Mouse (Mus musculus) ES-E14 (cell line): ENCODE measurements around the gene Ddx39. TPM values are rescaled to one million over a fixed set of nuclear protein-coding genes. Genes with fewer than 3 reads are reported as not detected.
A peak's percentile ranks its signal among the peaks of the same experiment; 100 is the strongest.

Experiments used
- DNase-seq: peaks from one replicate; pipeline ENCODE4 v3.0.0-alpha.2; 2013; ENCODE audit warnings: low read depth, low spot score
- H3K27ac ChIP-seq: 2 replicates; pipeline ENCODE4 v1.5.1; 2012; ENCODE audit warnings: low read depth, mild to moderate bottlenecking, low read length, moderate library complexity, mixed read lengths; ENCODE audit not compliant: poor library complexity, insufficient read depth, severe bottlenecking
- H3K36me3 ChIP-seq: 2 replicates; pipeline ENCODE4 v1.6.1; 2012; ENCODE audit warnings: mild to moderate bottlenecking, low read length, moderate library complexity, mixed read lengths; ENCODE audit not compliant: control insufficient read depth, poor library complexity, insufficient read depth, severe bottlenecking
- H3K4me1 ChIP-seq, 2 experiments: fragments of 150-350 bp in 1 of 2; sonication (generic) in 1 of 2; 2 replicates each; pipeline ENCODE4 v1.6.1; 2012; ENCODE audit warnings: low read length in 2 of 2, mild to moderate bottlenecking in 1 of 2, mixed read lengths in 1 of 2; ENCODE audit not compliant: control insufficient read depth in 2 of 2, insufficient read depth in 2 of 2, poor library complexity in 1 of 2
- H3K4me3 ChIP-seq, 2 experiments: fragments of 150-350 bp in 1 of 2; sonication (generic) in 1 of 2; 2 replicates each; pipeline ENCODE4 v1.5.1; 2012; ENCODE audit warnings: low read length in 2 of 2, low read depth in 1 of 2, mild to moderate bottlenecking in 1 of 2, mixed read lengths in 1 of 2; ENCODE audit not compliant: insufficient read depth in 1 of 2, poor library complexity in 1 of 2, severe bottlenecking in 1 of 2
- H3K9ac ChIP-seq: 2 replicates; pipeline ENCODE4 v1.6.1; 2012; ENCODE audit warnings: low read depth, mild to moderate bottlenecking, low read length, mixed read lengths; ENCODE audit not compliant: poor library complexity, insufficient read depth, severe bottlenecking
- H3K9me3 ChIP-seq: fragments of 150-350 bp; sonication (generic); 2 replicates; pipeline ENCODE4 v1.6.1; 2012; ENCODE audit warnings: low read depth, mild to moderate bottlenecking, low read length; ENCODE audit not compliant: control insufficient read depth, insufficient read depth
- CHD2 ChIP-seq: IDR thresholded peaks from 2 replicates; pipeline ENCODE4 v1.6.1; 2014; ENCODE audit warnings: mild to moderate bottlenecking, low read depth, low read length, inconsistent platforms
- HCFC1 ChIP-seq: IDR thresholded peaks from 2 replicates; pipeline ENCODE4 v1.6.1; 2012; ENCODE audit warnings: low read length, inconsistent platforms, borderline replicate concordance; ENCODE audit not compliant: insufficient read depth
- MAFK ChIP-seq: IDR thresholded peaks from 2 replicates; pipeline ENCODE4 v1.6.1; 2014; ENCODE audit warnings: mild to moderate bottlenecking, low read depth, low read length, inconsistent platforms; ENCODE audit not compliant: insufficient read depth
- ZC3H11A ChIP-seq: IDR thresholded peaks from 2 replicates; pipeline ENCODE4 v1.6.1; 2012; ENCODE audit warnings: low read depth, mild to moderate bottlenecking, inconsistent platforms, low read length, borderline replicate concordance
- ZNF384 ChIP-seq: IDR thresholded peaks from 2 replicates; pipeline ENCODE4 v1.6.1; 2012; ENCODE audit warnings: low read depth, low read length, inconsistent platforms
- in situ Hi-C, 2 experiments: fragments of 600-800 bp; cut with MboI; formaldehyde crosslinking; loops; one replicate each; pipeline ENCODE4 v1.15.1; 2025; ENCODE audit warnings: low sequenced_read_pairs in 2 of 2, inconsistent platforms in 1 of 2; ENCODE audit not compliant: unreplicated experiment in 2 of 2
- total RNA-seq: library from RNA; depleted of rRNA; stranded (reverse); fragments of 300-350 nt; gene quantifications from 2 replicates; pipeline ENCODE4 v1.2.3, GENCODE M21; 2012

The Ddx39 gene
- total RNA-seq, 1 experiment: 324 TPM

- no peak for TF ChIP-seq ZNF384
- no peak for TF ChIP-seq ZC3H11A
- TF ChIP-seq MAFK: no peak
- no peak for TF ChIP-seq CHD2
- no peak for TF ChIP-seq HCFC1
- no peak for DNase-seq
- Histone ChIP-seq H3K4me3 (peak overlapping the region; percentile 94 to 98), H3K4me1 (peaks cover 8 to 11% of the 10 kb centered on the region in 2 experiments; a peak in 3 of 4 replicates), H3K27ac (no peak overlapping the region), H3K36me3 (peaks cover 30% of the 10 kb centered on the region), H3K9me3 (no peaks in the 10 kb centered on the region), H3K9ac (peak overlapping the region; percentile 97)
- in situ Hi-C loops: no loop called here
Observed at GRCm38 (mm10) chr8:83716563-83716962, 1.6 kb downstream of the Ddx39 start.

DNA sequence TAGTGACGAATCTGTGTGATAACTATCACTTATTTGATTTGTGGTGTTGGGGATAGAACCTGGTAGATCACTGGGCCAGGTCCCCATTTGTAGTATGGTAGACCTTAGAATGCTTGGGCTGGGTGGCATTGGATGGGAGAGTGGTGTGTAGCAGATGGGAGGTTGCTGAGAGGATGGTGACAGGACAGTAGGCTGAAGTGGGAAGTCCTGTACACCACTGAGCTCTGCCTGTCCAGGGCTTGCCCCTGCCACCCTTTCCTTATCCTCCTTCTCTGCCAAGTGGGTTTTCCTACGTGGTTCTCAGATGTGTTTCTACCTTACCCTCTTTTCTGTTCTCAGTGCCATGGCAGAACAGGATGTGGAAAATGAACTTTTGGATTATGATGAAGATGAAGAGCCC, 4.1 kb downstream of the Ddx39 start:
- no peak overlapping the region for H3K4me3 ChIP-seq
- H3K9ac ChIP-seq: no peak overlapping the region
- no peak for DNase-seq
- no peaks in the 10 kb centered on the region for H3K9me3 ChIP-seq
- H3K36me3 ChIP-seq: peaks cover 55% of the 10 kb centered on the region
- no peak overlapping the region for H3K27ac ChIP-seq
- no peak for TF ChIP-seq MAFK
- TF ChIP-seq ZC3H11A: no peak
- TF ChIP-seq ZNF384: no peak
- in situ Hi-C loops: no loop called here
- H3K4me1 ChIP-seq: peaks cover 4 to 11% of the 10 kb centered on the region in 2 experiments; a peak in 2 of 4 replicates

- no peak overlapping the region for H3K4me3 ChIP-seq
- no peaks in the 10 kb centered on the region for H3K9me3 ChIP-seq
- no peak overlapping the region for H3K9ac ChIP-seq
- peaks cover 7 to 11% of the 10 kb centered on the region in 2 experiments; a peak in 2 of 4 replicates for H3K4me1 ChIP-seq
- peaks cover 62% of the 10 kb centered on the region for H3K36me3 ChIP-seq
- no peak for TF ChIP-seq HCFC1
- TF ChIP-seq ZC3H11A: no peak
- TF ChIP-seq CHD2: no peak
- no peak for TF ChIP-seq MAFK
- TF ChIP-seq ZNF384: no peak
- DNase-seq: no peak
- in situ Hi-C loops: no loop called here
- no peak overlapping the region for H3K27ac ChIP-seq
Observed at GRCm38 (mm10) chr8:83719693-83720092, 4.7 kb downstream of the Ddx39 start.

DNA sequence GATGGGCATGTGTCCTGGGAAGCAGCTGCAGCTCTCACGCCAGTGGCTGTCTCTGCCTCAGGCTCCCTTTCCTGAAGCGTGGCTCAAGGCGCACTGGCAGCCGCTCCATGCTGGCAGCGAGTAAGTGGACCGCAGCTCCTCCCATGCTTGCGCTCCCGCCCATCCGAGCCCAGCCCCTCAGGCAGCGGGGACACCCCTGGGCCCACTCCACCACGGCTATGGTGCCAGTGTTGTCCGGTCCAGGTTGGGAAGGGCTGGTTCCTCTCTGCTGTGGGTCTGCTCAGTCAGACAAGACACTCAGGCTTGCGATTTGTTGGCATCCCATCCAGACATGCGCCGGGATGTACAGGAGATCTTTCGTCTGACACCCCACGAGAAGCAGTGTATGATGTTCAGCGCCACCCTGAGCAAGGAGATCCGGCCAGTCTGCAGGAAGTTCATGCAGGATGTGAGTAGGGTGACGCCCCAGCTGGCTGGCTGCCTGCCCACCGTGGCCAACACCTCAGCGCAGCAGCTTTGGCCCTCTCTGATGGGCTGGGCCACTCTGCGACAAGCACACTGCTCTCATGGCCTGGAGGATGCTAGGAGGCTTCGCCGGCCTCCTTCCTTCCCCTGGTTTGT, 6.5 kb downstream of the Ddx39 start:
- Histone ChIP-seq H3K9ac (no peak overlapping the region), H3K27ac (no peak overlapping the region), H3K9me3 (no peaks in the 10 kb centered on the region), H3K36me3 (peaks cover 75% of the 10 kb centered on the region), H3K4me1 (peaks cover 10 to 11% of the 10 kb centered on the region in 2 experiments; a peak in 2 of 4 replicates), H3K4me3 (no peak overlapping the region)
- in situ Hi-C loops: no loop called here
- DNase-seq: no peak
- no peak for TF ChIP-seq MAFK
- TF ChIP-seq CHD2: no peak
- no peak for TF ChIP-seq ZC3H11A
- TF ChIP-seq ZNF384: no peak
- TF ChIP-seq HCFC1: no peak

GRCm38 (mm10) chr8:83722631-83723030, 7.7 kb downstream of the Ddx39 start:
- Histone ChIP-seq H3K27ac (no peak overlapping the region), H3K4me1 (peaks cover 2 to 7% of the 10 kb centered on the region in 2 experiments; a peak in 1 of 4 replicates), H3K9me3 (no peaks in the 10 kb centered on the region), H3K9ac (no peak overlapping the region), H3K4me3 (no peak overlapping the region), H3K36me3 (peaks cover 75% of the 10 kb centered on the region)
- in situ Hi-C loops: no loop called here
- no peak for DNase-seq
- TF ChIP-seq CHD2 (no peak), ZNF384 (no peak), ZC3H11A (no peak), HCFC1 (no peak), MAFK (no peak)
